Mouse (Mus musculus) skeletal muscle tissue, postnatal 0 days (tissue): ENCODE measurements around the gene Pgpep1l. TPM values are rescaled to one million over a fixed set of nuclear protein-coding genes. Genes with fewer than 3 reads are reported as not detected.

ENCODE experiments used
- polyA plus RNA-seq: library from polyadenylated mRNA; unstranded; fragments of >200 nt; fragmentation: Nextera tagmentation; extraction: Ambion mirVana; gene quantifications from 2 replicates; pipeline ENCODE4 v1.2.1, GENCODE M21; 2015

The Pgpep1l gene
- 0.31 and 0.46 TPM in 2 replicates for polyA plus RNA-seq

GRCm38 (mm10) chr7:68264028-68264453 is at the start of gene Pgpep1l:
Gene Pgpep1l (minus strand): TSS chr7:68264233.

DNA sequence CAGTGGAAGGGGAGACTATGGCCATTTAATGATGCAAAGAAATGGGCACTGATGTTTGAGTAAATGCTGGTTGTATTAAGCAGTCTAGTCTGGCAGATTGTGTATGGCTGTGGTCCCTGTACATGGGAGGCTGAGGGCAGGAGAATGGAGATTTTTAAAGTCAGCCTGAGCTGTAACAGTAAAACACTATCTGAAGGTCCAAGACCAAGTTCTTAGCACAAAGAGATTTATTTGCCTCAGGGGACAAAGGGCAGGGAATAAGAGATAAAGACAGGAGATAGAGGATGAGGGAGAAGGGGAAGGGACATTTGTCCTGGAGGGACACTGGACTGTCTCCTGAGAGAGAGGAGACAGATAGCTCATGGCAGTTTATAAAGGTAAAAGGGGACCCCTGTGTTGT is 9.5 kb upstream of the Pgpep1l start, which contains the start of gene Fam169b:
Fam169b (plus strand) TSS at position 325 of the 400 bp plus-strand sequence.

Other genes starting within 250 kb of the Pgpep1l start
- gene Fam169b, start 9.6 kb upstream of the Pgpep1l start, polyA plus RNA-seq: 0.95 and 1.8 TPM in 2 replicates